Mouse (Mus musculus) layer of hippocampus, adult 9-11 months (tissue): ENCODE measurements around the gene Umodl1.

Experiments
- DNase-seq: peaks from one replicate; pipeline ENCODE4 v3.0.0; 2022

The Umodl1 gene

DNA sequence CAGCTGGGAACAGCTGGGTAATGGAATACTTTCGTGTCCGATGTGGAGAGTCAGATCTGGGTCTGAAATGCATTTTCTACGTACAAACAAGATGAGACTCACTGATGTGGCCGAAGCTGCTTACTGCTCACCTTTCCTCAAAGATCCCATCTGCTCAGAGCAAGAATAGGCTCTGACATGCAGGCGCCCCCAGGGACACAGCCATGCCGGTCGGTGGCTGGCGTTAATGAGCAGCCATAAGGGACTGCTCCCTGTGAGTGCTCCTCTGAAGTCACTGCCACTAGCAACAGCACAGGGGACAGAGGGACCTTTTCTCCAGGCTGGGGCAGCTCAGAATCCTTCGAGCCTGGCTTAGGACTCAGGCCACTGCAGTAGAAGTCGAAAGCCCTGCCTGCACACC is at the start of gene Umodl1:
Gene Umodl1 (plus strand): TSS at position 301 of the 400 bp plus-strand sequence.
- DNase-seq = no peak

GRCm38 (mm10) chr17:30907577-30907976 is 46.9 kb upstream of the Umodl1 start:
- no peak for DNase-seq

DNA sequence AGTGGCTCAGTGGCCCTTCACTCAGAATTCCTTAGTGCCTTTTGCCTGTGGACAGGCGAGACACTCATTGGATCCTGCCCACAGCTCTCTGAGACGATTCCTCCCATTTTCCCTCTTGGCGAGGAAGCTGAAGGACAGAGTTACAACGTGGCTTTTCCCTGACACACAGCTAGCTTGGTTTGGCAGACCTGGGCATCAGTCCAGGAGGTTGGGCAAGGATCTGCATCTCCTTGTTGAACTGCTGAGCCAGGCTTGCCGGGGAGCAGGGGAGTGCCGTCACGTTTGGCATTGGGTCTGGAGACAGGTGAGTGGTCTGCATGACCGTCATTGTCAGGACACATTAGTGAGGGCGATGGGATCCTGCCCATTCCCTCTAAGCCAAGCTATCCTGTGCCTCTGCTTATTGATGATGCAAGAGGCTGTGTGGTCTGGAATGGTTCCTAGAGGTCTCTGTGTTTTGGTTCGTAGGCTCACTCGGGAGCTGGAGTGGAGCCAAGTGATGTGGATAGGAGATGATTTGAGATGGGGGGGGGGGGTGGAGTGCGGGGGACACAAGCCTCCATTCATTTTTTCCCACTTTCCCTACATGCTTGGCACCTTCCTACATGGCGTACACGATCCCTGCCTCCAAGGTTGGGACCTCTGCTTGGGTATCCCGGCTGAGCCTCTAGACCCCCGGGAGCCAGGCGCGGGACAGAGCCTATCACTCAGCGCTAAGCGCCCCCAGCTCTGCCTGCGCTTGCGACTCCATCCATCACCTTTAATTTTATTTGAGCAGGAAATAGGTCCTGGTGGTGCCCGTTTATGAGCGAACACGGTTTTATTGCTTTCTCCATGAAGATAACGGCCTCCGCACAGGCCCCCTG is 43.3 kb upstream of the Umodl1 start:
- no peak for DNase-seq

- no peak for DNase-seq
Measured at GRCm38 (mm10) chr17:30911732-30912088, 42.7 kb upstream of the Umodl1 start.

DNA sequence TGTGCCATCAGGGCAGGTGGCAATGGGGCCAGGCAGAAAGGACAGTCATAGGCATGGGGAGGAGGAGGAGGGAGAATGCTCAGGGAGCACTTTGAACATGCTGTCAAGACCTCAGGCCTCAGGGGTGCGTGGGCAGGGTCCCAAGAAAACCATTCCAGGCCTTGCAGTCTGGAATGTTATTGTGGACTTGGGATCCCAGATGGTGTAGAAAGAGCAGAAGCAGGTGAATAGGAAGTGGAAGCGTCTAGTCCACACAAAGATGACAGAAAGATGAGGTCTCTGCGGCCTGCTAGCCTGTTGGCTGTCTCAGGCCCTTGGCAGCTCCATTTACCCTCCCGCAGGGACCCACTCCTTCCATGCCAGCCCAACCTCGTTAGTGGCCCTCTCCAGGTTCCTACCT is 41.9 kb upstream of the Umodl1 start:
- no peak for DNase-seq

- DNase-seq = no peak
Measured at GRCm38 (mm10) chr17:30914264-30914663, 40.2 kb upstream of the Umodl1 start.

GRCm38 (mm10) chr17:30923566-30923965 is 30.9 kb upstream of the Umodl1 start:
- DNase-seq = no peak

- no peak for DNase-seq
Measured at GRCm38 (mm10) chr17:30930827-30931226, 23.6 kb upstream of the Umodl1 start.

DNA sequence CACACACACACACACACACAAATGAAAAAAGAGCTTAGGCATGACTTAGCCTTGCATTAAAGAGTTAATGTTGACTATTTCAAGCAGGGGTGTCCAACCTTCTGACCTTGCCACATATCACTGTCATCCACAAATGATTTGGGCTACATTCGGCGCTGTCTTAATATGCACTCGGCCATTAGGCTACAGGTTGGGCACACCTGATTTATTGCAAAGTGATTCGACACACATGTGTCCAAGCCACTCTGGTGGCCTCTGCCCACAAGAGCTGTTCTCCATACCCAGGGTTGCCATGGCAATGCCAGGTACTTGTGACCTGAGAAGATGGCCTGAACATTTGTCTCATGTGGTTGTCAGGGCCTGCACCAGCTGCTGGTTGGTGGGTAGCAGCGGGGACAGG is 21.6 kb upstream of the Umodl1 start:
- DNase-seq = no peak

- DNase-seq = no peak
Measured at GRCm38 (mm10) chr17:30935301-30935700, 19.1 kb upstream of the Umodl1 start.

- no peak for DNase-seq
Measured at GRCm38 (mm10) chr17:30938554-30938953, 15.9 kb upstream of the Umodl1 start.

DNA sequence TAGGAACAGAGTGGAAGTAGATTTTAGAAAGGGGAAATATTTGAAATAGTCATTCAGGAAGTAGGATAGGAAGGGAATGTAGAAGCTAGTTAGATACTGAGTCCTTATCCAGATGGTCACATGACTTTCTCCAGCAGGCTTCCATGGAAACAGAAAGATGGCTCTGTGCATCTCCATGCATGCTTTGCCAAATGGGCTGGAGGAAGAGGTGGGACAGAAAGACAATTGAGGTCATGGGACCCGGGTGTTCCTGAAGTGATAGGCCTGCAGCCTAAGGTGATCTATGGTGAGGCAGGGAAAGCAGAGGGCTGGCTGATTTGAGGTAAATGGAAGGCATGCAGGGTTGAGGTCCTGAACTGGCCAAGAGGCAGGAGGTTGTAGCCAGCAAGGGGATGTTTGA is 6.1 kb upstream of the Umodl1 start:
- DNase-seq = no peak

DNA sequence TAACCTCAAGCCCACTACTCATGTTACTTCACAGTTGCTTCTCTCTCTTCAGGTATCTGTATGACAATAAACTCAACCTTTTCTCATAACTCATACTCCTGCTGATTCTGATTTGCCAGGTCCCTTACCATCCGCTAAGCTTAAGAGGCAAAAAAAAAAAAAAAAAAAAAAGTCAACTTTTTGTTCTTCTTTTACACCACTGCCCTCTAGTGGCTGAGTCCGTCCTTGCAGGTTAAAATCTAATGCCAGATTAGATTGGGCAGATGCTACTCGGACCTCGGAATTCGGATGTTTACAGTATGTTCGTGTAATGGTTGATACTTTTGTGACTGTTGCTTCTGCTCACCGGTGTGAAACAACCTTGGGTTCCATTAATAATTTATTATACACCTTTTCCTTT is 3.7 kb upstream of the Umodl1 start:
- DNase-seq = peak; percentile 15

- peak; percentile 45 for DNase-seq
Measured at GRCm38 (mm10) chr17:30951600-30951999, 2.8 kb upstream of the Umodl1 start.

DNA sequence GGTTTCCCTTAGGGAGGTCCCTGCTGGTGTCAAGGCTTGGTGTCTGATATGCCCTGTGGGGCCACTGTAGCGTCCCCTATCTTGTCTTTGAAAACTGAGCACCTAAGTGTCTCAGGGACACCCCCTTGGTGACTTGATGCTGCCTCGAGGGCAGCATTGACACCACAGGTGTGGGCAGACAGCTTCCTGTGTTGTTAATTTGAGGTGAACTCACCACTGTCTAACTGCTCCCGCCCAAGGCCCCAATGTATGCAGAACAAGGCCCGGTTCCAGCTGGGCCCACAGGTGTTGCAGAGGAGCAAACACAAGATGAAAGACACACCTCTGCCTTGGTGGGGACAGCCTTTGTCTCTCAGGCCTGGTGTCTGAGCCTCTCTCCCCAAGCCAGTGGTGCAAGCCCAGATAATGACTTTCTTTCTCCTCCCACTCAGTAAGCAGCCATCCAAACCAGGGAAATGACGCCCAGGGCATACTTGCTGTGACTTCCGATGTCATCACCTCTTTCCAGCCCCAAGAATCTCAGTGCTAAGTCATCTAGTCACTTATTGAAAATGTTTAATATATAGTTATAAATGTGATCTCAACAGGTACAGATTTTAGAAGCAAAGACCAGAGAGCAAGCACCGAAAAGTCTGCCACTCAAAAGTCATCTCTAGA is 7.6 kb downstream of the Umodl1 start:
- DNase-seq = no peak

- DNase-seq = no peak
Measured at GRCm38 (mm10) chr17:30962880-30963279, 8.4 kb downstream of the Umodl1 start.

GRCm38 (mm10) chr17:30969983-30970382 is 15.5 kb downstream of the Umodl1 start:
- DNase-seq = no peak

DNA sequence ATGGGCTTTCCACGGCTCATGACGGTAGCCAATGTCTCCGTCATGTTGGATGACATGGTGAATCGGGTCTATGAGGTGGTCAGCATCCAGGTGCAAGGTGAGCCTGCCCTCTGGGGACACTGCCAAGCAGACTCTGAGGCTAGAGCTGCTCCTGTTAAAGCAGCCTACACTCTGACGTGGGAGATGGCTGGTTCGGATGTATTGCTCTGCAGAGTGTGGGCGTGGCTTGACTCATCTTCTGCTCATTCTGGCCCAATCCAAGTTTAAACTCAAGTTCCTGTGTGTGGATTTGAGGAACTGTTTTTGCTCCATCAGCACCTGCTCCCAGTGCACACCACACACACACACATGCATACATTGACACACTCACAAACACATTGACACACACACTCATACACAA is 17.4 kb downstream of the Umodl1 start:
- DNase-seq = peak; percentile 81

- DNase-seq = peak; percentile 81
Measured at GRCm38 (mm10) chr17:30973332-30973731, 18.9 kb downstream of the Umodl1 start.

GRCm38 (mm10) chr17:30977290-30977689 is 22.9 kb downstream of the Umodl1 start:
- DNase-seq = peak; percentile 33

- no peak for DNase-seq
Measured at GRCm38 (mm10) chr17:30978556-30978955, 24.1 kb downstream of the Umodl1 start.

- no peak for DNase-seq
Measured at GRCm38 (mm10) chr17:30983521-30983920, 29.1 kb downstream of the Umodl1 start.

DNA sequence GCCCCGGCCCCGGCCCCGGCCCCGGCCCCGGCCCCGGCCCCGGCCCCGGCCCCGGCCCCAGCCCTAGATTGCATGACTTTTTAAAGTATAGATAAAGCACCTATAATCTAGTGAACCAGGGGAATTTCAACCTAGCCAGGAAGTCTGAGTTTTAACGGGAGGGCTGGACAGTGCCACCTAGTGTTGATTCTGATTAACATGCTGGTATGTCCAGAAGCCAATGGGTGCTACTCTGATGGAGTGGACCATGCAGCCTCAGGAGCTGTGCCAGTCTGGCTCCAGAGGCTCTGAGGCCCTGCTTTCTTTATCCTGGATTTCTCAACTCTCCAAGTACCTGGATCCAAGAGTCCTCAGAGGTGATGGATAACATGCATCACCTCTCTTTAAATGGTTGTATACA is 35.8 kb downstream of the Umodl1 start:
- no peak for DNase-seq

DNA sequence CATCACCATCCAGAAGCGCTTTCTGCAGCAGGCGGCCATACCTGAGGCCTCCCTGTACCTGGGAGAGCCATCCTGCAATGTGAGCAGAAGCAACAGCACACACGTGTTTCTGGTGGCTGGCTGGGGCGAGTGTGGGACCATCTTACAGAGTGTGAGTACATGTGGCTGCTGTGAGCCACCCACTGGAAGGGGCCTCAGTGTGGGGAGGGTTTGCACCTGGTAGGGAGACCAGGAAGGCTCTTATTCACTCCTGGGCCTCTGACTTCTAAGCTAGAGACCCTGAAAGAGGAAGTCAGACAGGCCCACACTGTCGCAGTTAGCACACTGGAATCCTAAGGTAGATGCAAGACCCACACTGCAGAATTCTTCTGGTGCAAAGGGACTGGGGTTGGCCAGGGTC is 41.9 kb downstream of the Umodl1 start:
- DNase-seq = no peak

DNA sequence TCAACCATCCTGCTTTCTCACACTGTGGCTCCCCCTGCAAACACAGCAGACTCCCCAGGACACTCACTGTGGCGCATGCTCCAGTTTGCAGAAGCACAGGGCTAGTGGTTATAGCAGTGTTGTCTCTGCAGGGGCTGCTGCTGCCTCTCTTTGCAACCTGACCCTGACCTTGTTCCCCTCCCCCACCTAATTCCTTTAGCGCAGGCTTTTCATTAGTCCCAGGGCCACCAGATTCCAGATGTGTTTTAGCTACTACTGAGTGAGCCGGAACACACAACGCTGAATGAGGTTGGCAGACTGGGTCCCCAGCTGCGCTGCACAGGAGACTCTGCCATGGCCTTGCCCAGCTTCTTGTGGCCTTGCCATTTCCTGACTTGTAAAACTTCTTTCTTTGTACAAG is 46.5 kb downstream of the Umodl1 start:
- DNase-seq = no peak
